Mouse (Mus musculus): ENCODE measurements around the gene Bcl7a. TPM values are rescaled to one million over a fixed set of nuclear protein-coding genes. Genes with fewer than 3 reads are reported as not detected.

The Bcl7a gene
- polyA plus RNA-seq, 1 experiment from 2014 or later = 21.1 TPM

GRCm38 (mm10) chr5:123320136-123320535 lies 23.5 kb upstream of the Bcl7a start:
- H3K4me2 ChIP-seq (ENCODE audit: low read length) = no peak overlapping the region
- H3K27me3 ChIP-seq (replicated peaks; ENCODE audit: control insufficient read depth, insufficient read depth, low read length) = no peaks in the 10 kb centered on the region
- H3K27ac ChIP-seq (ENCODE audit: low read depth) = no peak overlapping the region
- DNase-seq (ENCODE audit: low spot score) (no peak), ATAC-seq (replicated peaks; ENCODE audit: low FRiP score, low TSS enrichment, low read depth) (no peak)
- no peaks in the 10 kb centered on the region for H3K36me3 ChIP-seq (ENCODE audit: control insufficient read depth, insufficient read depth, low read length)
- H3K4me3 ChIP-seq (ENCODE audit: low read depth, low read length) = no peak overlapping the region
- no peak overlapping the region for H3K9ac ChIP-seq (ENCODE audit: low read length)
- no peaks in the 10 kb centered on the region for H3K9me3 ChIP-seq (ENCODE audit: control insufficient read depth, low read length)
- no peaks in the 10 kb centered on the region for H3K4me1 ChIP-seq (replicated peaks; ENCODE audit: control insufficient read depth, insufficient read depth, low read length)
- 95% methylated on average over 3 of the region's 3 CpGs for WGBS

GRCm38 (mm10) chr5:123324242-123324641 lies 19.4 kb upstream of the Bcl7a start:
- ATAC-seq (replicated peaks; ENCODE audit: low FRiP score, low TSS enrichment, low read depth) = no peak
- H3K36me3 ChIP-seq (ENCODE audit: control insufficient read depth, insufficient read depth, low read length) = no peaks in the 10 kb centered on the region
- H3K4me1 ChIP-seq (replicated peaks; ENCODE audit: control insufficient read depth, insufficient read depth, low read length) = no peaks in the 10 kb centered on the region
- H3K27me3 ChIP-seq (replicated peaks; ENCODE audit: control insufficient read depth, insufficient read depth, low read length) = no peaks in the 10 kb centered on the region
- no peak overlapping the region for H3K9ac ChIP-seq (ENCODE audit: low read length)
- no peak overlapping the region for H3K4me2 ChIP-seq (ENCODE audit: low read length)
- no peak overlapping the region for H3K27ac ChIP-seq (ENCODE audit: low read depth)
- no peak overlapping the region for H3K4me3 ChIP-seq (ENCODE audit: low read depth, low read length)
- DNase-seq (ENCODE audit: low spot score) = no peak
- H3K9me3 ChIP-seq (ENCODE audit: control insufficient read depth, low read length) = no peaks in the 10 kb centered on the region
- WGBS = 48% methylated on average over 15 of the region's 15 CpGs

- no peak overlapping the region for H3K4me2 ChIP-seq (ENCODE audit: low read length)
- H3K27ac ChIP-seq (ENCODE audit: low read depth) = no peak overlapping the region
- no peak overlapping the region for H3K9ac ChIP-seq (ENCODE audit: low read length)
- no peaks in the 10 kb centered on the region for H3K4me1 ChIP-seq (replicated peaks; ENCODE audit: control insufficient read depth, insufficient read depth, low read length)
- no peak for DNase-seq (ENCODE audit: low spot score)
- no peaks in the 10 kb centered on the region for H3K36me3 ChIP-seq (ENCODE audit: control insufficient read depth, insufficient read depth, low read length)
- H3K27me3 ChIP-seq (replicated peaks; ENCODE audit: control insufficient read depth, insufficient read depth, low read length) = no peaks in the 10 kb centered on the region
- ATAC-seq (replicated peaks; ENCODE audit: low FRiP score, low TSS enrichment, low read depth) = no peak
- H3K9me3 ChIP-seq (ENCODE audit: control insufficient read depth, low read length) = no peaks in the 10 kb centered on the region
- 71% methylated on average over 15 of the region's 15 CpGs for WGBS
- no peak overlapping the region for H3K4me3 ChIP-seq (ENCODE audit: low read depth, low read length)
These were observed 17.5 kb upstream of the Bcl7a start for GRCm38 (mm10) chr5:123326006-123326750.

GRCm38 (mm10) chr5:123326751-123327148 lies 16.9 kb upstream of the Bcl7a start:
- H3K4me2 ChIP-seq (ENCODE audit: low read length) = no peak overlapping the region
- H3K9ac ChIP-seq (ENCODE audit: low read length) = no peak overlapping the region
- H3K4me3 ChIP-seq (ENCODE audit: low read depth, low read length) = no peak overlapping the region
- H3K27me3 ChIP-seq (replicated peaks; ENCODE audit: control insufficient read depth, insufficient read depth, low read length) = no peaks in the 10 kb centered on the region
- H3K36me3 ChIP-seq (ENCODE audit: control insufficient read depth, insufficient read depth, low read length) = no peaks in the 10 kb centered on the region
- 73% methylated on average over 9 of the region's 9 CpGs for WGBS
- DNase-seq (ENCODE audit: low spot score) (no peak), ATAC-seq (replicated peaks; ENCODE audit: low FRiP score, low TSS enrichment, low read depth) (no peak)
- H3K4me1 ChIP-seq (replicated peaks; ENCODE audit: control insufficient read depth, insufficient read depth, low read length) = no peaks in the 10 kb centered on the region
- H3K9me3 ChIP-seq (ENCODE audit: control insufficient read depth, low read length) = no peaks in the 10 kb centered on the region
- H3K27ac ChIP-seq (ENCODE audit: low read depth) = no peak overlapping the region

- Histone ChIP-seq H3K4me3 (ENCODE audit: low read depth, low read length) (no peak overlapping the region), H3K9ac (ENCODE audit: low read length) (no peak overlapping the region), H3K27me3 (replicated peaks; ENCODE audit: control insufficient read depth, insufficient read depth, low read length) (no peaks in the 10 kb centered on the region), H3K36me3 (ENCODE audit: control insufficient read depth, insufficient read depth, low read length) (no peaks in the 10 kb centered on the region), H3K27ac (ENCODE audit: low read depth) (no peak overlapping the region), H3K9me3 (ENCODE audit: control insufficient read depth, low read length) (no peaks in the 10 kb centered on the region), H3K4me1 (replicated peaks; ENCODE audit: control insufficient read depth, insufficient read depth, low read length) (no peaks in the 10 kb centered on the region), H3K4me2 (ENCODE audit: low read length) (no peak overlapping the region)
- ATAC-seq (replicated peaks; ENCODE audit: low FRiP score, low TSS enrichment, low read depth) (no peak), DNase-seq (ENCODE audit: low spot score) (no peak)
- WGBS = 75% methylated on average over 8 of the region's 8 CpGs
These were observed 15.9 kb upstream of the Bcl7a start for GRCm38 (mm10) chr5:123327686-123328085.

GRCm38 (mm10) chr5:123333566-123333965 lies 10.1 kb upstream of the Bcl7a start:
- Histone ChIP-seq H3K36me3 (ENCODE audit: control insufficient read depth, insufficient read depth, low read length) (no peaks in the 10 kb centered on the region), H3K4me3 (ENCODE audit: low read depth, low read length) (no peak overlapping the region), H3K9ac (ENCODE audit: low read length) (no peak overlapping the region), H3K27me3 (replicated peaks; ENCODE audit: control insufficient read depth, insufficient read depth, low read length) (no peaks in the 10 kb centered on the region), H3K27ac (ENCODE audit: low read depth) (no peak overlapping the region), H3K4me2 (ENCODE audit: low read length) (no peak overlapping the region), H3K9me3 (ENCODE audit: control insufficient read depth, low read length) (no peaks in the 10 kb centered on the region), H3K4me1 (replicated peaks; ENCODE audit: control insufficient read depth, insufficient read depth, low read length) (no peaks in the 10 kb centered on the region; the same call in 1 of the 2 replicates)
- 82% methylated on average over 6 of the region's 6 CpGs for WGBS
- ATAC-seq (replicated peaks; ENCODE audit: low FRiP score, low TSS enrichment, low read depth) (no peak), DNase-seq (ENCODE audit: low spot score) (no peak)

GRCm38 (mm10) chr5:123336205-123336961 lies 7.3 kb upstream of the Bcl7a start:
- ATAC-seq (replicated peaks; ENCODE audit: low FRiP score, low TSS enrichment, low read depth) = no peak
- Histone ChIP-seq H3K9me3 (ENCODE audit: control insufficient read depth, low read length) (no peaks in the 10 kb centered on the region), H3K9ac (ENCODE audit: low read length) (no peak overlapping the region), H3K4me2 (ENCODE audit: low read length) (no peak overlapping the region), H3K36me3 (ENCODE audit: control insufficient read depth, insufficient read depth, low read length) (no peaks in the 10 kb centered on the region), H3K27ac (ENCODE audit: low read depth) (no peak overlapping the region), H3K27me3 (replicated peaks; ENCODE audit: control insufficient read depth, insufficient read depth, low read length) (no peaks in the 10 kb centered on the region), H3K4me1 (replicated peaks; ENCODE audit: control insufficient read depth, insufficient read depth, low read length) (no peaks in the 10 kb centered on the region; the same call in 1 of the 2 replicates), H3K4me3 (ENCODE audit: low read depth, low read length) (no peak overlapping the region)
- WGBS = 63% methylated on average over 4 of the region's 4 CpGs
- DNase-seq (ENCODE audit: low spot score) = no peak

- Histone ChIP-seq H3K4me2 (ENCODE audit: low read length) (no peak overlapping the region), H3K27ac (ENCODE audit: low read depth) (no peak overlapping the region), H3K9me3 (ENCODE audit: control insufficient read depth, low read length) (no peaks in the 10 kb centered on the region), H3K9ac (ENCODE audit: low read length) (no peak overlapping the region), H3K27me3 (replicated peaks; ENCODE audit: control insufficient read depth, insufficient read depth, low read length) (no peaks in the 10 kb centered on the region), H3K4me1 (replicated peaks; ENCODE audit: control insufficient read depth, insufficient read depth, low read length) (peaks cover 3% of the 10 kb centered on the region; the same call in 1 of the 2 replicates), H3K36me3 (ENCODE audit: control insufficient read depth, insufficient read depth, low read length) (no peaks in the 10 kb centered on the region), H3K4me3 (ENCODE audit: low read depth, low read length) (no peak overlapping the region)
- DNase-seq (ENCODE audit: low spot score) (no peak), ATAC-seq (replicated peaks; ENCODE audit: low FRiP score, low TSS enrichment, low read depth) (no peak)
- WGBS = 71% methylated on average over 3 of the region's 3 CpGs
These were observed 5.2 kb upstream of the Bcl7a start for GRCm38 (mm10) chr5:123338463-123338862.

Data from intestine, embryonic 14.5 days (tissue).